Mouse (Mus musculus): Measurements from ENCODE around the gene Tns2. TPM values are rescaled to one million over a fixed set of nuclear protein-coding genes. Genes with fewer than 3 reads are reported as not detected.

Gene Tns2
- polyA plus RNA-seq, 1 experiment from 2014 or later = 46.6 TPM

DNA sequence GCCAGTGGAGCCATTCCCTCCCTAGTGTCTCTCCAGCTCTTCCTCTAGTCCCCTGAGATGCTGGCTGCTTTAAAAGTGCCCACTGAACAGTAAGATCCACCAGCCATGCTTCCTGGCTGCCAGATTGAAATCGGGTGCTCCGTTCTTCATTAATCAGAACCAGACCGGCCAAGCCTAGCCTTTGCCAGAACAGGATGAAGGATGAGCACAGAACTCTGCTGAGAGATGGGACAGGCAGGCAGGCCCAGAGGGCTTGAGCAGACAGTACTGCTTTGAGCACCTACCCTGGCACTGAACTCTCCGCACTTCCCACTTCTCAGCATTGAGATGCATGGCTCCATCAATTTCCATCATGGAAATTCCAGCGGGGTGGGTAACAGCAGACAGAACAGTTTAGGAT is 953 bp upstream of the Tns2 start:
- WGBS = 49% methylated on average over 5 of the region's 5 CpGs
- ATAC-seq (ENCODE audit: low FRiP score, low TSS enrichment) = no peak
- Histone ChIP-seq H3K4me3 (ENCODE audit: low read length) (peak overlapping the region; percentile 53; the same call in 1 of the 2 replicates), H3K9ac (ENCODE audit: low read depth, low read length) (peak overlapping the region; percentile 77; the same call in 1 of the 2 replicates), H3K27ac (ENCODE audit: low read depth, low read length) (peak overlapping the region; percentile 98; the same call in 1 of the 2 replicates), H3K36me3 (ENCODE audit: control insufficient read depth, insufficient read depth, low read length) (peaks cover 36% of the 10 kb centered on the region), H3K9me3 (ENCODE audit: control insufficient read depth, low read length) (no peaks in the 10 kb centered on the region), H3K4me2 (replicated peaks; ENCODE audit: low read depth, low read length) (peak overlapping the region; percentile 83), H3K4me1 (ENCODE audit: control insufficient read depth, insufficient read depth, low read length) (peaks cover 51% of the 10 kb centered on the region), H3K27me3 (ENCODE audit: control insufficient read depth, insufficient read depth, low read length) (no peaks in the 10 kb centered on the region)

- no peak for ATAC-seq (ENCODE audit: low FRiP score, low TSS enrichment)
- Histone ChIP-seq H3K9me3 (ENCODE audit: control insufficient read depth, low read length) (no peaks in the 10 kb centered on the region), H3K27ac (ENCODE audit: low read depth, low read length) (peak overlapping the region; percentile 98), H3K4me1 (ENCODE audit: control insufficient read depth, insufficient read depth, low read length) (peaks cover 55% of the 10 kb centered on the region), H3K36me3 (ENCODE audit: control insufficient read depth, insufficient read depth, low read length) (peaks cover 31% of the 10 kb centered on the region), H3K4me3 (ENCODE audit: low read length) (peak overlapping the region; percentile 53), H3K27me3 (ENCODE audit: control insufficient read depth, insufficient read depth, low read length) (no peaks in the 10 kb centered on the region), H3K4me2 (replicated peaks; ENCODE audit: low read depth, low read length) (peak overlapping the region; percentile 83), H3K9ac (ENCODE audit: low read depth, low read length) (peak overlapping the region; percentile 77)
- WGBS = 20% methylated on average over 8 of the region's 8 CpGs
These were observed 447 bp upstream of the Tns2 start for GRCm38 (mm10) chr15:102099771-102100160.

DNA sequence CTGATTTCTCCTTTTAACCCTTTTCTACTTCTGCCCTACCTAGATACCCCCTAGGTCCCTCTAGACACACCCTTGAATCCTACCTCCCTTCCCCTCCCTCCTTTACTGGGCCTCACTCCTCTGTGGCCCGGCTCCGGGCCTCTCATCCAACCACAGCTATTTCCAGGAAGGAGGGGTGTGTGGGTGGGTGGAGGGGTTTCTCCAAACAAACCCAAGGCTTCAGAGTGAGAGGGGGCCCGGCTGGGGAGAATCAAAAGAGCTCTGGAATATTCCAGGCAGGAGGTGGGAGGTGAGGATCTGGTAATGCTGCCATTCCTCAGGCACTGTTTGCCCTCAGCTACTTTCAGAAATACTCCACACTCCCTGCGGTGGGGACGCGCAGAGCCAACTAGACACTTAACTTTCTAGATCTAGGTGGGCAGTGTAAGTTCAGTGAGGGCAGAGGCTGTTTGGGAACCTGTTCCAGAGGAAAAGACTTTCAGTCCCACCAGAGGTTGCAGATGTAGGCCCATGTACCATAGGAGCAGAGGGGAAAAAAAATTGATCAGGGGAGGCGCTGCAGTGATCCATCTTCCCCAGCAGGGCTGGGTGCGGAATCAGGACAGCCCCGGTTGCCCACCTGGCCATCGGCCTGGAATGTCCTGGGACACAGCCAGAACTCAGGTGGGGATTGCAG is 921 bp downstream of the Tns2 start:
- peaks cover 23% of the 10 kb centered on the region for H3K36me3 ChIP-seq (ENCODE audit: control insufficient read depth, insufficient read depth, low read length)
- H3K4me1 ChIP-seq (ENCODE audit: control insufficient read depth, insufficient read depth, low read length) = peaks cover 66% of the 10 kb centered on the region
- H3K9ac ChIP-seq (ENCODE audit: low read depth, low read length) = peak overlapping the region; percentile 77; the same call in 1 of the 2 replicates
- peak overlapping the region; percentile 98 for H3K27ac ChIP-seq (ENCODE audit: low read depth, low read length)
- no peaks in the 10 kb centered on the region for H3K9me3 ChIP-seq (ENCODE audit: control insufficient read depth, low read length)
- WGBS = 16% methylated on average over 10 of the region's 10 CpGs
- peak overlapping the region; percentile 53 for H3K4me3 ChIP-seq (ENCODE audit: low read length)
- peak overlapping the region; percentile 83 for H3K4me2 ChIP-seq (replicated peaks; ENCODE audit: low read depth, low read length)
- H3K27me3 ChIP-seq (ENCODE audit: control insufficient read depth, insufficient read depth, low read length) = no peaks in the 10 kb centered on the region
- peak; percentile 26 for ATAC-seq (ENCODE audit: low FRiP score, low TSS enrichment)

GRCm38 (mm10) chr15:102101672-102102541 is 1.7 kb downstream of the Tns2 start:
- Histone ChIP-seq H3K9me3 (ENCODE audit: control insufficient read depth, low read length) (no peaks in the 10 kb centered on the region), H3K4me1 (ENCODE audit: control insufficient read depth, insufficient read depth, low read length) (peaks cover 74% of the 10 kb centered on the region), H3K36me3 (ENCODE audit: control insufficient read depth, insufficient read depth, low read length) (peaks cover 25% of the 10 kb centered on the region), H3K27me3 (ENCODE audit: control insufficient read depth, insufficient read depth, low read length) (no peaks in the 10 kb centered on the region), H3K27ac (ENCODE audit: low read depth, low read length) (peak overlapping the region; percentile 98), H3K4me3 (ENCODE audit: low read length) (peak overlapping the region; percentile 53), H3K9ac (ENCODE audit: low read depth, low read length) (peak overlapping the region; percentile 65; the same call in 1 of the 2 replicates), H3K4me2 (replicated peaks; ENCODE audit: low read depth, low read length) (peak overlapping the region; percentile 83)
- 19% methylated on average over 11 of the region's 11 CpGs for WGBS
- ATAC-seq (ENCODE audit: low FRiP score, low TSS enrichment) = no peak

DNA sequence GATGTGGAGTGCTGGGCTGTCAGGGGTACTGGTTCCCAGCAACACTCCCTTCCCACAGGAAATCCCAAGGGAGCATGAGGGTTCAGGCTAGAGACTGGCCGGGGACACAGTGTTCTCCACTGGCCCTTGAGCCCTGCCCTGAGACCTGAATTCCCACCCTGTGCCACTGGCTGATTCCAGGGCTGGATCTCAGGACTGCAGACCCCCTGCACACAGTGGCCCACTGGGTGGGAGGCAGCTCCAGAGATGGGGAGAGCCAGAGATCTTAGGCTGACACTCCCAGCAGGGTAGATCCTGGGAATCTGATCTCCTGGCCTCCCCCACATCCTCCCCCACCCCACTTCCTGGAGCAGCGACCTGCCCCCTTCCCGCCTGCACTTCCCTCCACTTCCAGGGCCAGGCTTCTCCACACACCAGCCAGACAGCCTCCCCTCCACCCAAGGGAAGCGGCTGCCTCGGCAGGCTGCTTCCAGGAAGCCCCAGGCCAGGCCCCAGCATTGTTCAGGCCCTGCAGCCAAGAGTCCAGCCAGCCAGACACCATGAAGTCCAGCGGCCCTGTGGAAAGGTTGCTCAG is 2.4 kb downstream of the Tns2 start:
- peak overlapping the region; percentile 53 for H3K4me3 ChIP-seq (ENCODE audit: low read length)
- peaks cover 74% of the 10 kb centered on the region for H3K4me1 ChIP-seq (ENCODE audit: control insufficient read depth, insufficient read depth, low read length)
- no peaks in the 10 kb centered on the region for H3K27me3 ChIP-seq (ENCODE audit: control insufficient read depth, insufficient read depth, low read length)
- H3K4me2 ChIP-seq (replicated peaks; ENCODE audit: low read depth, low read length) = peak overlapping the region; percentile 83
- H3K36me3 ChIP-seq (ENCODE audit: control insufficient read depth, insufficient read depth, low read length) = peaks cover 21% of the 10 kb centered on the region
- peak; percentile 40 for ATAC-seq (ENCODE audit: low FRiP score, low TSS enrichment)
- H3K9me3 ChIP-seq (ENCODE audit: control insufficient read depth, low read length) = no peaks in the 10 kb centered on the region
- peak overlapping the region; percentile 98 for H3K27ac ChIP-seq (ENCODE audit: low read depth, low read length)
- peak overlapping the region; percentile 65 for H3K9ac ChIP-seq (ENCODE audit: low read depth, low read length)
- 7% methylated on average over 6 of the region's 6 CpGs for WGBS

DNA sequence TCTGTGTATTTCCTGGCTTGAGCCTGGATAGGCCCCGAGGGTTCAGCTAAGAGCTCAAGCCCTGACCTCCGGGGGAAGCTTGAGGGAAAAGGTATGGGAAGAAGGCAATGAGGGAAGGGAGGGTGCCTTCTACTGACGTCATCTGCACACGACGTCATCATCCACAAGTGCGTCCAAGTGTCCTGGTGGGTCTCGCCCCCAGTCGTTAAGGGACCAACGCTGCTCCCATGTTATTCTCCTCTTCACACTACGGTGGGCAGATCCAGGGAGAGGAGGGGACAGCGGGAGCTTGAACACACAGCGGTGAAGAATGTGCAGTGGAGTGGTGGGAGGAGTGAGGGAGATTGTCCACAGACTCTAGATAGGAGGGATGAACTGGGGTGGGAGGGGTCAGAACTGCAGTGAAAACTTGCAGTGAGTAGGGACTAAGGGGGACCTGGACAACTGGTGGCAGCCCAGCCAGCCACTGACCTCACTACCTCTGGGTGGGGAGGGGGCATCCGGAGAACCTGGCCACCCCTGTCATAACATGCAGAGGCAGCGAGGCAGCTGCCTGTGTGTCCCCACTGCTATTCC is 3.2 kb downstream of the Tns2 start:
- Histone ChIP-seq H3K4me3 (ENCODE audit: low read length) (peak overlapping the region; percentile 53), H3K4me2 (replicated peaks; ENCODE audit: low read depth, low read length) (peak overlapping the region; percentile 83), H3K9me3 (ENCODE audit: control insufficient read depth, low read length) (no peaks in the 10 kb centered on the region), H3K27ac (ENCODE audit: low read depth, low read length) (peak overlapping the region; percentile 98), H3K36me3 (ENCODE audit: control insufficient read depth, insufficient read depth, low read length) (peaks cover 23% of the 10 kb centered on the region), H3K27me3 (ENCODE audit: control insufficient read depth, insufficient read depth, low read length) (no peaks in the 10 kb centered on the region), H3K9ac (ENCODE audit: low read depth, low read length) (peak overlapping the region; percentile 65), H3K4me1 (ENCODE audit: control insufficient read depth, insufficient read depth, low read length) (peaks cover 74% of the 10 kb centered on the region)
- ATAC-seq (ENCODE audit: low FRiP score, low TSS enrichment) = peak; percentile 8
- WGBS = 3% methylated on average over 14 of the region's 14 CpGs

- no peaks in the 10 kb centered on the region for H3K9me3 ChIP-seq (ENCODE audit: control insufficient read depth, low read length)
- H3K9ac ChIP-seq (ENCODE audit: low read depth, low read length) = peak overlapping the region; percentile 65
- H3K4me3 ChIP-seq (ENCODE audit: low read length) = peak overlapping the region; percentile 53
- peaks cover 29% of the 10 kb centered on the region for H3K36me3 ChIP-seq (ENCODE audit: control insufficient read depth, insufficient read depth, low read length)
- no peak; the same call in 1 of the 2 replicates for ATAC-seq (ENCODE audit: low FRiP score, low TSS enrichment)
- no peaks in the 10 kb centered on the region for H3K27me3 ChIP-seq (ENCODE audit: control insufficient read depth, insufficient read depth, low read length)
- peaks cover 70% of the 10 kb centered on the region for H3K4me1 ChIP-seq (ENCODE audit: control insufficient read depth, insufficient read depth, low read length)
- H3K4me2 ChIP-seq (replicated peaks; ENCODE audit: low read depth, low read length) = peak overlapping the region; percentile 83
- 13% methylated on average over 12 of the region's 12 CpGs for WGBS
- H3K27ac ChIP-seq (ENCODE audit: low read depth, low read length) = peak overlapping the region; percentile 98
These were observed 3.8 kb downstream of the Tns2 start for GRCm38 (mm10) chr15:102103947-102104555.

- H3K4me1 ChIP-seq (ENCODE audit: control insufficient read depth, insufficient read depth, low read length) = peaks cover 65% of the 10 kb centered on the region
- H3K4me2 ChIP-seq (replicated peaks; ENCODE audit: low read depth, low read length) = peak overlapping the region; percentile 10; the same call in 1 of the 2 replicates
- no peaks in the 10 kb centered on the region for H3K9me3 ChIP-seq (ENCODE audit: control insufficient read depth, low read length)
- H3K9ac ChIP-seq (ENCODE audit: low read depth, low read length) = no peak overlapping the region
- no peaks in the 10 kb centered on the region for H3K27me3 ChIP-seq (ENCODE audit: control insufficient read depth, insufficient read depth, low read length)
- H3K36me3 ChIP-seq (ENCODE audit: control insufficient read depth, insufficient read depth, low read length) = peaks cover 42% of the 10 kb centered on the region
- no peak overlapping the region for H3K4me3 ChIP-seq (ENCODE audit: low read length)
- no peak for ATAC-seq (ENCODE audit: low FRiP score, low TSS enrichment)
- 34% methylated on average over 5 of the region's 5 CpGs for WGBS
- H3K27ac ChIP-seq (ENCODE audit: low read depth, low read length) = no peak overlapping the region
These were observed 5.1 kb downstream of the Tns2 start for GRCm38 (mm10) chr15:102105360-102105759.
